Mouse (Mus musculus) Muller cell, postnatal 12 days (primary cell): ENCODE measurements at regions not wholly inside any gene's neighbourhood (a gene's known extent, or its start where the extent isn't known, plus 50 kb on each side); places are given as distances from the start of the nearest gene placed in this dataset.
A peak's percentile ranks its signal among the peaks of the same experiment; 100 is the strongest.

ENCODE experiments used
- DNase-seq: peaks from one replicate; pipeline ENCODE4 v3.0.0-alpha.2; 2015; ENCODE audit errors: inconsistent ontology term

DNA sequence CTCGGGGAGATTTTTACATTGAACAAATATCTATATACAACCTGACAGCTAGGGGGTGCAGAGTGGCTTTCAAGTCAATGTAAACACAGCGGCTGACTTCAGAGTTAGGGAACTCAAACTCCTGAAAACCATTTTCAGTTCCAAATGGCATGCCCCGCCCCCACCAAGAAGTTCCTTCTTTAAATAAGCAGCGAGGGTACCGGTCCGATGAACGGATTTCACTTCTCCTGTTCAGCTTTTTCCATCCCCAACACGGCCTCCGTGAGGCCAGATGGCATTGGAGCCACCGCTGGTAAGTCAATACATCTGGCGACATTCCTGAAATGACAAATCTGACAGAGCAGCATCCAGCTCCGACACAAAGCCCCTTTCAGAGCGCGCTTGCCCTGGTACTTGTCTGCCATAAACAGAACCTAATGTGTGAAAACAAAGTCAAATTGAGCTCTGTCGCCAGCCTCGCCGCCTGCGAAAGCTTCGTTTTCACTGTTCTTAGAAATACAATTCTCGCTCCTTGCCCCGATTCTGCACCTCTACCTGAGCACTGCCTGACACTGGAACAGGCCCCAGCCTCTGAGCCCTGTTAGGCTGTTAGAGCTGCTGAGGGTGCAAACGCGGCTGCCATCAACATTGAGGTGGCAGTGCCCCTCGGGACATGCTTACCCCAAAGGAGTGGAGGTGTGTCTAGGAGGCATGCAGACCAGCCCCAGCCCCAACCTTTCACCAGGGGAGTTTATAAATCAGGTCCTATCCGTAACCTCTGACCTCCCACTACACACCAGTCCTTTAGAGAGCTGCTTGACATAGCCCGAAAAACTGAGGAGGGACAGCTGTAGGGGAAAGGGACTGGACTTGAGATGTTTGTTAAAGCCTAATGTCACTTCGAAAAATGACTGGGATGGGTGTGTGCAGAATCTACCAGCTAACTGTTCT is 446.0 kb downstream of the Ate1 start:
- peak; percentile 52 for DNase-seq

DNA sequence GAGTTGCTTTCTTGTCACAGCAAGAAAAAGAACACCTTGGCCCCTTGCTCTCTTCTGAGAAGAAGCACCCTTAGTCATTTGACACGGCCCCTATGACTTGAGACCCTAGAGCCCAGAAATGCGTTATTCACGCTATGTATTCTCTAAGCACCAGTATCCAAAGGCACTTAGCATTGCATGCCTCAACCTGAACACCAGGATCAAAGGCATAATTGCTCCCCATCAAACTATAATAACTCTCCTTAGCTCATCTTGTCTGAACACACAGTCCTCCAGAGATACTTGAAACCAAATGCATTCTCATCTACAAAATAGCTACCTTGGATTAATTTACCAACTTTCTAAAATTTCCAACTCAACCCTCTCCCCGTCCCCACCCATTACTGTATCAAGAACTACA is 437.5 kb downstream of the Ate1 start:
- no peak for DNase-seq

- DNase-seq = no peak
Measured at GRCm38 (mm10) chr7:130085706-130086105, 434.5 kb downstream of the Ate1 start.

- DNase-seq = no peak
Measured at GRCm38 (mm10) chr7:130089896-130090610, 430.1 kb downstream of the Ate1 start.

GRCm38 (mm10) chr7:130091942-130092341 is 428.2 kb downstream of the Ate1 start:
- DNase-seq = peak; percentile 70

- DNase-seq = no peak
Measured at GRCm38 (mm10) chr7:130095141-130095540, 425.0 kb downstream of the Ate1 start.

DNA sequence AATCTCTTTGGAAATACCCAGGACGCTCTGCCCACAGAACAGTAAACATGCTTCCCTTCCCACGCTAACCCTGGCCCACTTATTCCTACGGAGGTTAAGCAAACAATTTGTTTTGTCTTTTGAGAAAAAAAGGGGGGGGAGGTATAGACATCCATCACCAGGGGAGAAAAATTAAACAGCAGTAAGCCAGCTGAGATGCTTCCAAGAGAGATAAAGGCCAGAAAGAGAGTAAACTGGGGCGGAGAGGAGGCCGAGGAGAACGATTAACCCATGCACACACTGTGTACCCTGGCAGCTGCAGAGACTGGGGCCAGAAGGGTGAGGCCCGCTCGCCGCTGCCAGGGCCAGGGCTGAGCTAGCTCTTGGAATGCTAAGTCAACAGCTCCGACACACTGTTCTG is 421.6 kb downstream of the Ate1 start:
- DNase-seq = no peak

DNA sequence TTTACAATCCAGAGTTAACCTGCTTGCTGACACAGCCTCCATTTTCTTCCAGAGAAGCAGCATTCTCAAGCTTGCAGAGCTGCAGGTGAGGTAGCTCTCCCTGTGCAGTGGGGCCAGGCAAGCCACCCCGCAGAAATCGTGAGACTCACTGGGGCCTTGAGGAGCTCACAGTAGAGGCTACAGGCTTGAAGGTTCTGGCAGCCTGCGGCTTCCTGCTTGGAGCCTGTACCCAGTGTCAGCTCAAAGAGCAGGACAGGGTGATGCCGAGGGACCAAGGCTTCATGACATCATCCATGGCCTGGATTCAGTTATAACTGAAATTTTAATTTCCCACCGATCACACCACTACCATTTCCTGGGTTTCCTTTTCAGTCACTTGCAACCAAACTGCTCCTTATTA is 417.5 kb downstream of the Ate1 start:
- DNase-seq = no peak

DNA sequence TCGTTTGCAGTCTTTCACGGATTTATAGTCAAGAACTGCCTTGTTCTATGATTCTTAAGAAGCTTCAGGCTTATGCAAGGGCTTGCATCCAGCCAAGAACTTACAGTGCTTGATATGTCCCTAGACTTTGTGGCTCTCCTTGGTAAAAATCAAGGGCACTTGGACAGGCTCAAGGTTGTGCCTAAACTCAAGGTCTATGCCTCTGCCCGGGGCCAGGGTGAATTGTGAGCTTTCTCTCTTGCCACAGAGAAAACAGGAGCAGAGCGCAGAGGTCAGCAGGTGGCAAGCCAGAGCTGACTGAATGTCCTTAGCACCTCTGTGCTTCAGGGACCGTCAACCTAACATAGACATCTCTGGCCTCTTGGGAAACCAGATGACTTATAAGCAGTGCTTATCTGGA is 413.2 kb downstream of the Ate1 start:
- DNase-seq = no peak

DNA sequence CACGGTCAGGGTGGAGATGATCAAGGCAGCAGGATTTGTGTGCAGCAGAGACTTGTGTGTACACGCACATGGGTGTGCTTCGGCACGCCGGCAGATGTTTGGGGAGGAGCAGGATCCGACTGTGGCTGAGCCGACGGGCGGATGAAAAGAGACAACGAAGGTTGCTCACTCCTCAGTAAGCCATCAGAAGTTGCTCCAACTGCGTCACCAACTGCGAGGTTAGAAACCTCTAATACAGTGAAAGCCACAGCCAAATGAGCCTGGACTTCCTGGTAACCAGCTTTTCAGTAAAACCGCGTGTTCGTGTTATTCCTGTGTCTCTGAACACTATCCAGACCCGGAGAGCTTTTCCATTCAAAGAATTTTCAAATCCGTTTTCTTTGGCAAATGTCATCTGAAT is 411.8 kb downstream of the Ate1 start:
- no peak for DNase-seq
